Mouse (Mus musculus): ENCODE results near the gene Map3k10. TPM values are rescaled to one million over a fixed set of nuclear protein-coding genes. Genes with fewer than 3 reads are reported as not detected.

Gene Map3k10
- polyA plus RNA-seq, 1 experiment, result 24.6 TPM

DNA sequence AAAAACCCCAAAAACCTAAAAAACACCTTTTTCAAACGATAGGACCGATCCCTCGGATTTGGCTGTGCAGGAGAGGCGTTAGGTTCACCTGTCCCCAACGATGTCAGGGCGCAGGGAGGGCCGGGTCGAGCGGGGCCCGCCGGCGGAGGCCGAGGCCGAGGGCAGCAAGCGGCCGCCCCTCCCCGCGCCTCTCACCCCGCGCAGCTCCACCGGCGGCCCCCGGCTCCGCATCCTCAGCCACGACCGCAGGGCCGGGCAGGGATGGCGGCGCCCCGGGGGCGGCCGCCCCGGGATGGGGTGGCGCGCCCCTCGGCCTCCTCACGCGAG is 240 bp downstream of the Map3k10 start:
- peak overlapping the region; percentile 65 for H3K4me3 ChIP-seq (ENCODE audit: insufficient read depth, low read depth, low read length)
- H3K27me3 ChIP-seq (replicated peaks; ENCODE audit: control insufficient read depth, insufficient read depth, low read length), result no peaks in the 10 kb centered on the region
- DNase-seq, result no peak
- WGBS, result under 1% methylated on average over 26 of the region's 38 CpGs
- TF ChIP-seq CTCF (conservative IDR thresholded peaks at IDR 0.05; ENCODE audit: insufficient read depth, insufficient read length, low read depth, low read length) (no peak), POLR2A (IDR thresholded peaks at IDR 0.05; ENCODE audit: low read depth, low read length) (no peak)
- no peak overlapping the region for H3K27ac ChIP-seq (ENCODE audit: insufficient read depth, low read depth, low read length)
- H3K36me3 ChIP-seq (ENCODE audit: control insufficient read depth, insufficient read depth, low read length), result no peaks in the 10 kb centered on the region
- H3K4me1 ChIP-seq (ENCODE audit: control insufficient read depth, insufficient read depth, low read length), result peaks cover 5% of the 10 kb centered on the region; the same call in 1 of the 2 replicates

DNA sequence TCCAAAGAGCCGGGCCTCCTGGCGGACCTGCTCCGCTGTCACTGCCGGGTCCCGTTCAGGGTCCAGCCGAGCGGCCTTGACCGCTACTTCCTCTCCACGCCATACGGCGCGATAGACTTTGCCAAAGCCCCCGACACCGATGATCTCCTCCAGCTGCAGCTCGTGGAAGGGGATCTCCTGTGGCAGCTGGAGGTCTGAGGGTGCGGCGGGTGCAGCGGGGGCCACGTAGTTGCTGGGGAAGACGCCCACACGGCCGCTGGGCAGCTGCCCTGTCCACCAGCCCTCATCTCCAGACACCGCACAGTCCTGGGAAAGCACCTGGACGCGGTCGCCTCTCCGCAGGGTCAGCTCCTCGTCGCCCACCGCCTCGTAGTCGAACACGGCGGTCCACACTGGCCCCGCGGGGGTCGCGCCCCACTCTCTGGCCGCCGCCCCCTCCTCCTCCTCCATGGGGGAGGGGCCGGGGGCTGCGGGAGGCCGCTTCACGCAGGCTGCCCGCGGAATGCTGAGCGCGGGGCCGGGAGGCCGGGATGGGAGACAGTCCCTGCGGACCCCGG is 745 bp downstream of the Map3k10 start:
- whole genome bisulfite sequencing, result 2% methylated on average over 52 of the region's 52 CpGs
- DNase-seq, result no peak
- no peak for TF ChIP-seq POLR2A (IDR thresholded peaks at IDR 0.05; ENCODE audit: low read depth, low read length)
- TF ChIP-seq CTCF (conservative IDR thresholded peaks at IDR 0.05; ENCODE audit: insufficient read depth, insufficient read length, low read depth, low read length), result no peak
- H3K27me3 ChIP-seq (replicated peaks; ENCODE audit: control insufficient read depth, insufficient read depth, low read length), result no peaks in the 10 kb centered on the region
- H3K36me3 ChIP-seq (ENCODE audit: control insufficient read depth, insufficient read depth, low read length), result no peaks in the 10 kb centered on the region
- H3K4me3 ChIP-seq (ENCODE audit: insufficient read depth, low read depth, low read length), result peak overlapping the region; percentile 65
- peaks cover 5% of the 10 kb centered on the region; the same call in 1 of the 2 replicates for H3K4me1 ChIP-seq (ENCODE audit: control insufficient read depth, insufficient read depth, low read length)
- no peak overlapping the region for H3K27ac ChIP-seq (ENCODE audit: insufficient read depth, low read depth, low read length)

DNA sequence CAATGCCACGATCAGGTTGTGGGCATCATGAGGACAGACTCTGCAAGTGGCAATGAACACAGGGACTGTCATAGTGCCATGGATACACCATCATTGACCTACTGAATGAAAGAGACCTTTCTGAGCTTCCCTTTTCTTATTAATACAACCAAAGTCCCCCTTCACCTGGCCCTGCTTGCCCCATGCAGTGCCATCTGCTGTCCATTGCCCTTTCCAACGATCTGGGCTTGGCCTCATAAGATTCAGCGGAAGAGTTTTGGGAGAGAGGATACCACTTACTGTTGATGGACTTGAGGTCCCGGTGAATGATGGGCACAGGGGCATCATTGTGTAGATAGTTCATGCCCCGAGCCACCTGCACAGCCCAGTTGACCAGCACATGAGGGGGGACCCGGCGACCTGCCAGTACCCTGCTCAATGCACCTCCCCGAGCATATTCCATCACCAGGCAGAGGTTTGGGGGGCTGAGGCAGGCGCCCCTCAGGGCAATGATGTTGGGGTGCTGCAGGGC is 1.3 kb downstream of the Map3k10 start:
- TF ChIP-seq POLR2A (IDR thresholded peaks at IDR 0.05; ENCODE audit: low read depth, low read length) (no peak), CTCF (conservative IDR thresholded peaks at IDR 0.05; ENCODE audit: insufficient read depth, insufficient read length, low read depth, low read length) (0 out of 2 replicates have a peak, but pooled peaks have one; percentile 13)
- H3K4me1 ChIP-seq (ENCODE audit: control insufficient read depth, insufficient read depth, low read length), result peaks cover 5% of the 10 kb centered on the region; the same call in 1 of the 2 replicates
- H3K4me3 ChIP-seq (ENCODE audit: insufficient read depth, low read depth, low read length), result peak overlapping the region; percentile 65
- no peaks in the 10 kb centered on the region for H3K27me3 ChIP-seq (replicated peaks; ENCODE audit: control insufficient read depth, insufficient read depth, low read length)
- DNase-seq, result no peak
- H3K27ac ChIP-seq (ENCODE audit: insufficient read depth, low read depth, low read length), result no peak overlapping the region
- no peaks in the 10 kb centered on the region for H3K36me3 ChIP-seq (ENCODE audit: control insufficient read depth, insufficient read depth, low read length)
- 45% methylated on average over 9 of the region's 9 CpGs for WGBS

DNA sequence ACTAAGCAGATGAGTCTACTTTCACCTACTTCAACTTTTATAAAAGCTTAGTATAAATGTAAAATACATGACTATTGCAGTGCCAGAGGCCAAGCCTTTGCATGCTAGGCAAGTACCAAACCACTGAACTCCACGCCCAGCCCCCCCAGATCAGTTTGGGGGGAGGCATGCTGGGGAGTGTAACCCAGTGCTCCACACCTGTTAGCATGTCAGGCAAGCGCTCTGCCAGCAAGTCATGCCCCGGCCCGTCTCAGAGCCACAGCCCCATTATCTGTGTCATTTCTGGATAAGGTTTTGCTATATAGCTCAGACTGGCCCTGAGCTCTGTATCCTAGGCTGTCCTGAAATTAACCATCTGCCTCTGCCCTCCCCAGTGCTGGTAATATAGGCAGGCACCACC is 12.4 kb downstream of the Map3k10 start:
- WGBS, result 90% methylated on average over 4 of the region's 4 CpGs
- no peaks in the 10 kb centered on the region for H3K27me3 ChIP-seq (replicated peaks; ENCODE audit: control insufficient read depth, insufficient read depth, low read length)
- H3K27ac ChIP-seq (ENCODE audit: insufficient read depth, low read depth, low read length), result no peak overlapping the region
- H3K4me1 ChIP-seq (ENCODE audit: control insufficient read depth, insufficient read depth, low read length), result no peaks in the 10 kb centered on the region
- no peaks in the 10 kb centered on the region for H3K36me3 ChIP-seq (ENCODE audit: control insufficient read depth, insufficient read depth, low read length)
- no peak overlapping the region for H3K4me3 ChIP-seq (ENCODE audit: insufficient read depth, low read depth, low read length)
- TF ChIP-seq CTCF (conservative IDR thresholded peaks at IDR 0.05; ENCODE audit: insufficient read depth, insufficient read length, low read depth, low read length) (no peak), POLR2A (IDR thresholded peaks at IDR 0.05; ENCODE audit: low read depth, low read length) (no peak)
- no peak for DNase-seq

DNA sequence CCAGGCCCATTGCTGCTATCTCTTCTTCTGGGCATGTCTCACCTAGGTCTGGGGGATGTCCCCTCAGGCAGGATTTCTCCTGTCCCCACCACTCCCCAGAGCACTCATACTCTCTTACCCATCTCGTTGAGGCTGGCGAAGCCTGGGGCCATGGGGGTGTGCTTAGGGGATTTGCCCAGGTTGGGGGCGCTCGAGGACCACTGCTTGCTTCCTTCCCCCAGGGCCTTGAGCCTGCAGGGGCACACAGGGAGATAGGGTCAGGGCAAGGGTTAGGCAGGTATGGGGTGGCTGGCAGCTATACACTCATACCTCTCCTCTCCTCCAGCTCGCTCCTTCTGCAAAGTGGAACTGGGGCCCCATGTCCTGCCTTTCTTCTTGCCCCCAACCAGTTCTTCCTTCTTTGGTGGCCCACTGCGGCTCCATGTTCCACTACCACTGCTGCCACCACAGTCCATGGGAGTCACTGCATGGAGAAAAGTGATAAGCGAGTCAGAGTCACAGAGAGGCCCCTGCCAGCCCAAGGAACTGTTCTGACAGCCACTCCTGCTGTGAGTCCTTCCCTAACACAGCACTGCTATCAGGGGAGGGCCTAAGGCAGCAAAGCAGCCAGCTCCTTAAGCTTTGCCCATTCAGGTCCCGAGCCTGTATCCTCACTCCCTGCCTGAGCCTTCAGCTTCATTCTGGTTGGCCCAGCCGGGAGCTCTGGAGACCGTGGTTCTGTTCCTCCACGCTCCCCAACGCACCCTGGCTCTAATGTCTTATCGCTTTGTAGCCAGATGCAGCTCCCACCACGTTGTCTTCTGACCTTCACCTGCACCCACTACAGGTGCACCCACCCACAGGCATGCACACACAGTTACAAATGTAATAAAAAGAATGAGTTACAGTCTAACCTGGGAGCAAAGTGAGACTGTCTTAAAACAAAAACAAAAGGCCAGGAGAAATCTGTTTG is 15.4 kb downstream of the Map3k10 start:
- Histone ChIP-seq H3K27me3 (replicated peaks; ENCODE audit: control insufficient read depth, insufficient read depth, low read length) (peaks cover 1% of the 10 kb centered on the region; the same call in 1 of the 2 replicates), H3K36me3 (ENCODE audit: control insufficient read depth, insufficient read depth, low read length) (no peaks in the 10 kb centered on the region), H3K4me3 (ENCODE audit: insufficient read depth, low read depth, low read length) (no peak overlapping the region), H3K4me1 (ENCODE audit: control insufficient read depth, insufficient read depth, low read length) (no peaks in the 10 kb centered on the region), H3K27ac (ENCODE audit: insufficient read depth, low read depth, low read length) (no peak overlapping the region)
- WGBS, result 83% methylated on average over 14 of the region's 14 CpGs
- DNase-seq, result no peak
- TF ChIP-seq CTCF (conservative IDR thresholded peaks at IDR 0.05; ENCODE audit: insufficient read depth, insufficient read length, low read depth, low read length), result no peak
- no peak for TF ChIP-seq POLR2A (IDR thresholded peaks at IDR 0.05; ENCODE audit: low read depth, low read length)

DNA sequence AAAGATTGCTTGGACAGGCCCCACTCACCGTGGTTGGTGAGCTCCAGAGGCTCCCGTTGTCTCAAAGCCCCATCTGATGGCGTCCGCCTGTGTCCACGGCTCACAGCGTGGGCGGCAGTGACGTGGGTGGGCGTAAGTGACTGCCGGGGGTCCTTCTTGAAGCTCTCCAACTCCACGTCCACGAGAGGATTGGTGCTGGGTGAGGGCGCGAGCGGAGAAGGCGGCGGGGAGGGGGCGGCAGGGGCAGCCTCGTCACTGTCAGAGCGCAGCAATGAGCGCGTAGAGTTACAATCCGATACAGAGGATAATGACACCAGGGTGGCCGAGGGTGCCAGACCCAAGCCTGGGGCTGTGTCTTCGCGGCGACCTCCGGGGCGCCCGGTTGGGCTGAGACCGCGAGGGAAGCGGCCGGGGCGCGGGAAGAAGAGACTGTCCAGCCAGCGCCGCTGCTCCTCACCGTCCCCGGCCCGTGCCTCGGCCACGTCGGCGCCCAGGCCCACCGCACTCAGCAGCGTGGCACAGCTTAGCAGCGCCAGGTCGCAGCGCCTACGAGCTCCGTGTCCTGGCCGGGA is 16.5 kb downstream of the Map3k10 start:
- H3K4me3 ChIP-seq (ENCODE audit: insufficient read depth, low read depth, low read length), result no peak overlapping the region
- H3K27me3 ChIP-seq (replicated peaks; ENCODE audit: control insufficient read depth, insufficient read depth, low read length), result peaks cover 2% of the 10 kb centered on the region; the same call in 1 of the 2 replicates
- no peak overlapping the region for H3K27ac ChIP-seq (ENCODE audit: insufficient read depth, low read depth, low read length)
- no peak for TF ChIP-seq CTCF (conservative IDR thresholded peaks at IDR 0.05; ENCODE audit: insufficient read depth, insufficient read length, low read depth, low read length)
- no peak for TF ChIP-seq POLR2A (IDR thresholded peaks at IDR 0.05; ENCODE audit: low read depth, low read length)
- DNase-seq, result no peak
- WGBS, result 51% methylated on average over 53 of the region's 53 CpGs
- H3K36me3 ChIP-seq (ENCODE audit: control insufficient read depth, insufficient read depth, low read length), result no peaks in the 10 kb centered on the region
- H3K4me1 ChIP-seq (ENCODE audit: control insufficient read depth, insufficient read depth, low read length), result no peaks in the 10 kb centered on the region

DNA sequence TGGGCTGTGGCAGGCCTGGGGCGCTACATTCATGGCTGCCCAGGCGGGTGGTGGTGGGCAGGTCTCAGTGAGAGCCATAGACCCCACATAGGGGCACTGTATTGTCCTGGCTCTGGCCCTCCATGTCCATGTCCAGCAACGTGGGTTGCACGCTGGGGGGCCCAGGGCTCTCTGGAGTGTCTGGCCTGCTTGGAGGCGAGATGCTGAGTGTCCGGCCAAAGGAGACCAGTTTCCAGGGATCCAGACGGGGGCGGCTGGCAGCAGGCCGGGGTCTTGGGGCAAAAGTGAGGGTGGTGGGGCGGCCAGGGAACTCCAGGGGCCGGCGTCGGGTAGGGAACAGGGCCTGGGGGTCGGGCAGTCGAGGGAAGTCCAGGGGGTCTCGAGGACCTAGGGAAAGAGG is 17.8 kb downstream of the Map3k10 start:
- no peaks in the 10 kb centered on the region for H3K4me1 ChIP-seq (ENCODE audit: control insufficient read depth, insufficient read depth, low read length)
- no peak for DNase-seq
- TF ChIP-seq CTCF (conservative IDR thresholded peaks at IDR 0.05; ENCODE audit: insufficient read depth, insufficient read length, low read depth, low read length), result no peak
- no peak for TF ChIP-seq POLR2A (IDR thresholded peaks at IDR 0.05; ENCODE audit: low read depth, low read length)
- WGBS, result 94% methylated on average over 16 of the region's 16 CpGs
- no peak overlapping the region for H3K27ac ChIP-seq (ENCODE audit: insufficient read depth, low read depth, low read length)
- H3K27me3 ChIP-seq (replicated peaks; ENCODE audit: control insufficient read depth, insufficient read depth, low read length), result peaks cover 2% of the 10 kb centered on the region; the same call in 1 of the 2 replicates
- no peak overlapping the region for H3K4me3 ChIP-seq (ENCODE audit: insufficient read depth, low read depth, low read length)
- no peaks in the 10 kb centered on the region for H3K36me3 ChIP-seq (ENCODE audit: control insufficient read depth, insufficient read depth, low read length)

Measured in kidney, adult 2 months (tissue).